Mouse (Mus musculus): ENCODE measurements around the gene Tbc1d2b.

DNA sequence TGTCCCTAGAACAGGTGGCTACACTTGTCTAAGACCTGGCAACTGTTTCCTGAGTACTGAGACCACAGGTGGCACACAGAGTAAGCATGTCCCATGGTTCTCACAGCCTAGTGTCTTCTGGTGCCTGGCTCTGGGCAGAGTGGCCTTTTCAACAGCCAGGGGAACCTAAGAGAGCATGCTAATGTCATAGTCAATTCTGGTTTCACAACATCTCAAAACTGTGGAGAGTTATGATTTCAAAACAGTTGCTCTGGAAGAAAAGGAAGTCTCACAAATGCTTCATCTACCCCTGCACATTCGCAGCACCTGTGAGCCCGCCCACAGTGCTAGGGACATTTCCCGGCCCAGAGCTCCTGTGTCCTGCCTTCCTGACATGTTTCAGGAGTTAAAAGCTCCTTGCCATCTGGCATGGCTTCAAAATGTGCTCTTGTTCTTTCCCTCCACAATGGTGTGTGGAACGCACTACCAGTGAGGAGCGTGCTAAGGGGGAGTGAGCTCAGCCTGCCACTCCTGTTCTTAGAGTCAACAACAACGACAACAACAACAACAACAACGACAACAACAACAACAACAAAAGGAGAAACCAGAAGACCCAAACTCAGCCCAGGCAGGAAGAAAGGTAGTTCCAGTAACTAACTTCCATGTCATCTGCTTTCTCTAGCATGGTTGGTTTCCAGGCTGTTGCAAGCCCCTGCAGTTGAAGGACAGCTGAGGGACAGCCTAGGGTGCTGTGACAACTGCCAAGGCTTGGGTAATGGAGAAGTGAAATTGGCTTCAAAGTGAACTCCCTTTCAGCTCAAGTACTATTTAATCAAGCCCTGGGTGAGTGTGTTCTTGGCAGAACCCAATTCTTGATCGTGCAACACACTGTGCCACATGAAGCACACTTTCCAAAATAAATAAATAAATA, 37.6 kb downstream of the Tbc1d2b start:
- TF ChIP-seq CTCF (IDR thresholded peaks at IDR 0.05; ENCODE audit: borderline replicate concordance, insufficient read depth, low read length): no peak
- TF ChIP-seq POLR2A (IDR thresholded peaks at IDR 0.05; ENCODE audit: low read depth, low read length): no peak
